Mouse (Mus musculus) cortical plate, adult 2 months (tissue): ENCODE data around the gene Hecw2. TPM values are rescaled to one million over a fixed set of nuclear protein-coding genes. Genes with fewer than 3 reads are reported as not detected.

Experiments used
- H3K27ac ChIP-seq: fragments of 200-500 bp; 2 replicates; pipeline ENCODE4 v1.5.1; 2012; ENCODE audit warnings: low read length, control low read depth, inconsistent platforms; ENCODE audit not compliant: insufficient read depth
- H3K4me1 ChIP-seq: fragments of 200-500 bp; 2 replicates; pipeline ENCODE4 v1.6.1; 2011; ENCODE audit warnings: low read length; ENCODE audit not compliant: control insufficient read depth, insufficient read depth
- H3K4me3 ChIP-seq: fragments of 200-500 bp; 2 replicates; pipeline ENCODE4 v1.5.1; 2011; ENCODE audit warnings: mild to moderate bottlenecking, low read length, control low read depth; ENCODE audit not compliant: insufficient read depth
- CTCF ChIP-seq: fragments of 200-500 bp; IDR thresholded peaks from 2 replicates; pipeline ENCODE4 v1.5.1; 2011; ENCODE audit warnings: mild to moderate bottlenecking, control low read depth, low read length; ENCODE audit not compliant: insufficient read depth; ENCODE audit errors: extremely low read depth
- POLR2A ChIP-seq: fragments of 200-500 bp; IDR thresholded peaks from 2 replicates; pipeline ENCODE4 v1.6.1; 2011; ENCODE audit warnings: mild to moderate bottlenecking, low read length, control low read depth; ENCODE audit not compliant: insufficient read depth; ENCODE audit errors: extremely low read depth
- polyA plus RNA-seq: library from polyadenylated mRNA; depleted of rRNA; stranded (reverse); fragments of >200 nt; gene quantifications from 2 replicates; pipeline ENCODE4 v1.2.3, GENCODE M21; 2012; rRNA removed

Hecw2 gene
- 10.8 and 13.0 TPM in 2 replicates for polyA plus RNA-seq

GRCm38 (mm10) chr1:54194954-54195305, at the start of gene Hecw2:
TSS of gene Hecw2 (minus strand) at chr1:54195168.
- no peak for TF ChIP-seq CTCF
- peak; percentile 55; the same call in 1 of the 2 replicates for TF ChIP-seq POLR2A
- H3K27ac ChIP-seq = peak within 1 kb of the TSS; percentile 97
- H3K4me3 ChIP-seq = peak within 1 kb of the TSS; percentile 67
- peaks cover 2% of the 10 kb centered on the region; the same call in 1 of the 2 replicates for H3K4me1 ChIP-seq

- Histone ChIP-seq H3K27ac (no peak overlapping the region), H3K4me1 (no peaks in the 10 kb centered on the region), H3K4me3 (no peak overlapping the region)
- no peak for TF ChIP-seq POLR2A
- no peak for TF ChIP-seq CTCF
These were observed 47.8 kb upstream of the Hecw2 start for GRCm38 (mm10) chr1:54242722-54243121.

GRCm38 (mm10) chr1:54220273-54220672, 25.3 kb upstream of the Hecw2 start:
- Histone ChIP-seq H3K4me3 (no peak overlapping the region), H3K27ac (no peak overlapping the region), H3K4me1 (no peaks in the 10 kb centered on the region)
- TF ChIP-seq CTCF (no peak), POLR2A (no peak)

GRCm38 (mm10) chr1:54194183-54194953, 600 bp downstream of the Hecw2 start:
- TF ChIP-seq POLR2A (peak; percentile 69; the same call in 1 of the 2 replicates), CTCF (no peak)
- Histone ChIP-seq H3K4me3 (peak overlapping the region; percentile 67), H3K27ac (peak overlapping the region; percentile 97), H3K4me1 (peaks cover 2% of the 10 kb centered on the region; the same call in 1 of the 2 replicates)

- Histone ChIP-seq H3K4me3 (peak overlapping the region; percentile 67), H3K27ac (no peak overlapping the region), H3K4me1 (peaks cover 2% of the 10 kb centered on the region; the same call in 1 of the 2 replicates)
- TF ChIP-seq CTCF (no peak), POLR2A (no peak)
These were observed 1.7 kb downstream of the Hecw2 start for GRCm38 (mm10) chr1:54193191-54193770.

- Histone ChIP-seq H3K27ac (no peak overlapping the region), H3K4me1 (peaks cover 2% of the 10 kb centered on the region), H3K4me3 (no peak overlapping the region)
- TF ChIP-seq POLR2A (no peak), CTCF (no peak)
These were observed 7.4 kb downstream of the Hecw2 start for GRCm38 (mm10) chr1:54187579-54187978.

GRCm38 (mm10) chr1:54186347-54186746, 8.6 kb downstream of the Hecw2 start:
- Histone ChIP-seq H3K4me3 (no peak overlapping the region), H3K4me1 (peaks cover 2% of the 10 kb centered on the region), H3K27ac (no peak overlapping the region)
- no peak for TF ChIP-seq CTCF
- TF ChIP-seq POLR2A = no peak

GRCm38 (mm10) chr1:54180663-54181062, 14.3 kb downstream of the Hecw2 start:
- TF ChIP-seq CTCF (no peak), POLR2A (no peak)

GRCm38 (mm10) chr1:54179179-54179578, 15.8 kb downstream of the Hecw2 start:
- no peak for TF ChIP-seq POLR2A
- no peak for TF ChIP-seq CTCF
- Histone ChIP-seq H3K27ac (no peak overlapping the region), H3K4me1 (peaks cover 5% of the 10 kb centered on the region), H3K4me3 (no peak overlapping the region)

More at GRCm38 (mm10) chr1:54180663-54181062, 14.3 kb downstream of the Hecw2 start:
- Histone ChIP-seq H3K27ac (no peak overlapping the region), H3K4me1 (peaks cover 4% of the 10 kb centered on the region), H3K4me3 (no peak overlapping the region)

- Histone ChIP-seq H3K4me1 (peaks cover 12% of the 10 kb centered on the region), H3K4me3 (no peak overlapping the region), H3K27ac (no peak overlapping the region)
- TF ChIP-seq CTCF (no peak), POLR2A (no peak)
These were observed 18.4 kb downstream of the Hecw2 start for GRCm38 (mm10) chr1:54176592-54176991.

- TF ChIP-seq CTCF (no peak), POLR2A (no peak)
- Histone ChIP-seq H3K4me3 (no peak overlapping the region), H3K4me1 (peaks cover 4% of the 10 kb centered on the region; the same call in 1 of the 2 replicates), H3K27ac (no peak overlapping the region)
These were observed 27.0 kb downstream of the Hecw2 start for GRCm38 (mm10) chr1:54168014-54168413.
